Mouse (Mus musculus) adrenal gland, adult 8-10 months (tissue): ENCODE data around the gene Taz. TPM values are rescaled to one million over a fixed set of nuclear protein-coding genes. Genes with fewer than 3 reads are reported as not detected.

Source experiments
- DNase-seq: peaks from one replicate; pipeline ENCODE4 v3.0.0; 2022
- total RNA-seq, 4 experiments: library from RNA; stranded (reverse); gene quantifications; 2 replicates each; pipeline ENCODE4 v1.2.4; 2022

The Taz gene
- 100 to 1,000 TPM in 2 of 4 experiments, 10 to 100 TPM in 2; 82.9 to 124 (median 103) TPM for total RNA-seq

GRCm38 (mm10) chrX:74281732-74282394, at the start of gene Taz, which contains the start of gene Dnase1l1:
Gene Taz, plus strand, starts transcription at chrX:74281912.
Gene Dnase1l1, minus strand, starts transcription at chrX:74282337.
- peak; percentile 86 for DNase-seq

GRCm38 (mm10) chrX:74233196-74233595, 48.5 kb upstream of the Taz start:
- DNase-seq: no peak

- no peak for DNase-seq
These were observed 41.4 kb upstream of the Taz start for GRCm38 (mm10) chrX:74240332-74240731.

GRCm38 (mm10) chrX:74243396-74243795, 38.3 kb upstream of the Taz start:
- DNase-seq: no peak

- DNase-seq: no peak
These were observed 37.9 kb upstream of the Taz start for GRCm38 (mm10) chrX:74243807-74244206.

- peak; percentile 36 for DNase-seq
These were observed 37.1 kb upstream of the Taz start for GRCm38 (mm10) chrX:74244614-74245083.

GRCm38 (mm10) chrX:74245107-74245506, 36.6 kb upstream of the Taz start:
- DNase-seq: no peak

GRCm38 (mm10) chrX:74245687-74246086, 36.0 kb upstream of the Taz start:
- peak; percentile 61 for DNase-seq

GRCm38 (mm10) chrX:74246213-74246681, 35.5 kb upstream of the Taz start:
- DNase-seq: peak; percentile 85

- DNase-seq: no peak
These were observed 35.0 kb upstream of the Taz start for GRCm38 (mm10) chrX:74246693-74247092.

GRCm38 (mm10) chrX:74248651-74249050, 33.1 kb upstream of the Taz start:
- peak; percentile 32 for DNase-seq

GRCm38 (mm10) chrX:74249615-74250014, 32.1 kb upstream of the Taz start, which contains the start of gene Flna:
Gene Flna, minus strand, starts transcription at chrX:74249820.
- DNase-seq: no peak

GRCm38 (mm10) chrX:74254153-74254887, 27.4 kb upstream of the Taz start, which contains the start of gene Emd:
Gene Emd, plus strand, starts transcription at chrX:74254687.
- DNase-seq: peak; percentile 91

GRCm38 (mm10) chrX:74254888-74255565, 26.7 kb upstream of the Taz start:
- DNase-seq: no peak

GRCm38 (mm10) chrX:74257746-74258145, 24.0 kb upstream of the Taz start:
- DNase-seq: no peak

GRCm38 (mm10) chrX:74269736-74270061, 12.0 kb upstream of the Taz start:
- DNase-seq: no peak

GRCm38 (mm10) chrX:74270062-74270901, 11.4 kb upstream of the Taz start, which contains the start of gene Rpl10:
Gene Rpl10, plus strand, starts transcription at chrX:74270812.
- DNase-seq: peak; percentile 92

- DNase-seq: peak; percentile 18
These were observed 10.7 kb upstream of the Taz start for GRCm38 (mm10) chrX:74270902-74271551.

- no peak for DNase-seq
These were observed 8.0 kb upstream of the Taz start for GRCm38 (mm10) chrX:74273422-74274322.

- no peak for DNase-seq
These were observed 3.8 kb upstream of the Taz start for GRCm38 (mm10) chrX:74277916-74278315.
